Mouse (Mus musculus) hindbrain, embryonic 15.5 days (tissue): ENCODE results near the gene Gm29133. TPM values are rescaled to one million over a fixed set of nuclear protein-coding genes. Genes with fewer than 3 reads are reported as not detected.

Experiments
- ATAC-seq: fragments of 200-750 bp; cut with Nextera tagmentation; 2 replicates; pipeline ENCODE4 v1.8.0; 2017; ENCODE audit warnings: low read depth, moderate number of reproducible peaks, moderate TSS enrichment; ENCODE audit not compliant: low FRiP score
- H3K27ac ChIP-seq: fragments of 300-500 bp; sonication (generic); replicated peaks from 2 replicates; pipeline ENCODE4 v1.5.1; 2015; ENCODE audit warnings: mild to moderate bottlenecking, inconsistent platforms
- H3K27me3 ChIP-seq: fragments of 300-500 bp; sonication (generic); 2 replicates; pipeline ENCODE4 v1.6.1; 2015; ENCODE audit warnings: control low read depth, inconsistent platforms
- H3K36me3 ChIP-seq: fragments of 300-500 bp; sonication (generic); 2 replicates; pipeline ENCODE4 v1.6.1; 2015; ENCODE audit warnings: control low read depth, inconsistent platforms
- H3K4me1 ChIP-seq: fragments of 300-500 bp; sonication (generic); replicated peaks from 2 replicates; pipeline ENCODE4 v1.6.1; 2015; ENCODE audit warnings: control low read depth, inconsistent platforms
- H3K4me2 ChIP-seq: fragments of 300-500 bp; sonication (generic); 2 replicates; pipeline ENCODE4 v1.6.1; 2015; ENCODE audit warnings: moderate library complexity, mild to moderate bottlenecking, inconsistent platforms
- H3K4me3 ChIP-seq: fragments of 300-500 bp; sonication (generic); 2 replicates; pipeline ENCODE4 v1.5.1; 2015; ENCODE audit warnings: mild to moderate bottlenecking, inconsistent platforms
- H3K9ac ChIP-seq: fragments of 300-500 bp; sonication (generic); 2 replicates; pipeline ENCODE4 v1.6.1; 2015; ENCODE audit warnings: inconsistent platforms
- H3K9me3 ChIP-seq: fragments of 300-500 bp; sonication (generic); 2 replicates; pipeline ENCODE4 v1.6.1; 2016; ENCODE audit warnings: control low read depth, inconsistent platforms
- WGBS: fragments of 180-500 bp; shearing (Covaris S2); methylation state at CpG from one replicate; pipeline ENCODE4 v1.1.7; 2015; 5-methylcytosine and 5-hydroxymethylcytosine counted together
- polyA plus RNA-seq: library from polyadenylated mRNA; unstranded; fragments of >200 nt; fragmentation: Nextera tagmentation; extraction: Ambion mirVana; gene quantifications from 2 replicates; pipeline ENCODE4 v1.2.1, GENCODE M21; 2015

Gm29133 gene
- polyA plus RNA-seq = not detected in 2 replicates

DNA sequence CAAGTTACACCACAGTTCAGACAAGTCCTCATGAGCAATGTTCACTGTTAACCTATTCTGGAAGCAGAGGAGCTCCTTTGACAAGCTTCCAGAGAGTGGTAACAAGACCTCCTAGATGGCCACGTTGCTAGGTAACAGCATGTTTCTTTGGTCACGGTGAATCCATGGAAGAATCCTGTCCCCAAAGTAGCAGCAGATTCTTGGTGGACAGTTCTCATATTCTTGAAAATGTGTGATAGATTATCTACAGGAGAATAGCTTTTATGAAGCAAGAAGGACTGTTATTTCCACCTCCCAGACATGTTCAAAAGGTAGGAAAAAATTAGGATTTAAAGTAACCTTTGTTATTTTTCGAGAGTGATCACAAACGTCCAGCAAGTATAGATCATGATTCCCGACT lies at the start of gene Gm29133:
TSS of gene Gm29133 (plus strand) at position 301 of the 400 bp plus-strand sequence.
- 57% methylated on average over 5 of the region's 5 CpGs for WGBS

GRCm38 (mm10) chr3:75699088-75699487 lies 48.9 kb upstream of the Gm29133 start:
- Histone ChIP-seq H3K4me3 (no peak overlapping the region), H3K9me3 (no peaks in the 10 kb centered on the region), H3K27ac (no peak overlapping the region), H3K36me3 (no peaks in the 10 kb centered on the region), H3K4me2 (no peak overlapping the region), H3K4me1 (no peaks in the 10 kb centered on the region), H3K9ac (no peak overlapping the region), H3K27me3 (no peaks in the 10 kb centered on the region)
- ATAC-seq = no peak
- WGBS = 94% methylated on average over 3 of the region's 3 CpGs

More for the DNA sequence above, at the start of gene Gm29133:
- no peaks in the 10 kb centered on the region for H3K27me3 ChIP-seq
- H3K4me2 ChIP-seq = no peak within 1 kb of the TSS
- no peak within 1 kb of the TSS for H3K9ac ChIP-seq
- H3K36me3 ChIP-seq = no peaks in the 10 kb centered on the region
- ATAC-seq = no peak
- H3K9me3 ChIP-seq = no peaks in the 10 kb centered on the region
- H3K4me3 ChIP-seq = no peak within 1 kb of the TSS
- H3K27ac ChIP-seq = no peak within 1 kb of the TSS
- H3K4me1 ChIP-seq = no peaks in the 10 kb centered on the region

- no peak overlapping the region for H3K9ac ChIP-seq
- no peak overlapping the region for H3K27ac ChIP-seq
- no peak overlapping the region for H3K4me2 ChIP-seq
- H3K36me3 ChIP-seq = no peaks in the 10 kb centered on the region
- ATAC-seq = no peak
- no peaks in the 10 kb centered on the region for H3K27me3 ChIP-seq
- H3K4me1 ChIP-seq = no peaks in the 10 kb centered on the region
- no peak overlapping the region for H3K4me3 ChIP-seq
- H3K9me3 ChIP-seq = no peaks in the 10 kb centered on the region
- WGBS = 85% methylated on average over 3 of the region's 3 CpGs
Observed at GRCm38 (mm10) chr3:75701336-75701735, 46.7 kb upstream of the Gm29133 start.

DNA sequence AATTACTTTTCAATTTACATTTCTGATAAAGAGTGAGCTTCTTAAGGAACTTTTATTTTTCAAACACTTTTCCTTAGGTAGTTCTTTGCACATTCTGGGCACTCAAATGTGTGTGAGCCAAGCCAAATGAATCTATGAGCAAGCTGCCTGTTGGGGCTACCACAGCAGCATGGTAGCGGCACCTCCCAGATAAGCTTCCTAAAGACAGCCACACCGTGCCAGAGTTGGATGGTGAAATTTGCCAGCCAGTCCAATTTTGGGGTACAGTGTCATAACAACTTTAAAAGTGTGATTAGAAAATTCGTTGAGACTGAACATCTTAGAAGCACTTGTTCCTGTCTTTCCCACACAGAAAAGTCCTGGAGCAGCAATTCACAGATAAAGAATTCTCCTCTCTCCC lies 41.5 kb upstream of the Gm29133 start:
- ATAC-seq = no peak
- WGBS = 82% methylated on average over 3 of the region's 3 CpGs

DNA sequence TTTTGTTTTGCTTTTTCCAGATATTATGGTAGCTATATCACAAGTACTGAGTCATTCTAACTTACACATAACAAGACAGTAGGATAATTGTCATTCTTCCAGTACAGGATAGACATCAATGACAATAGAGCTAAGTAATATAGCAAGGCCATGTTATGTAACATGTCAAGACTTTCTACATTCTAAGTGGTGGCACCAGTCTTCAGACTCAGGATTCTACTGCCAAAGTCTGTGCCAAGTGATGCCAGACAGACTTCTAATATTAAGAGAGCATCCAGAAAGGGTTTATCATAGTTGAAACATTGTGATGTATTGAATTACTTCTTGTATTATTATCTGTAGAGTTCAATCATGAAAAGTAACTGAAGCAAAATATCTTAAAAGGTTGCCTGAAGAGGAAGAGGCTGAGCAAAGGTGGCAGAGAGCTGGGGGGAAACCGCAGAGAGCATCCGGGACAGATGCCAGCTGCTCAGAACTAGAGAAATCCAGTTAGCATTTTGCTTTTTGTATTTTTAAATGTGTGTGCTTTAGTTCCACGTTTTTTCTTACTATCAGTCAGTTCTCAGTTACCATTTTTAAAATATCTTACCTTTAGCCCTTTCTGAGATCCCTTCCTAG lies 34.2 kb upstream of the Gm29133 start:
- ATAC-seq = no peak
- H3K9ac ChIP-seq = no peak overlapping the region
- H3K27ac ChIP-seq = no peak overlapping the region
- H3K27me3 ChIP-seq = no peaks in the 10 kb centered on the region
- WGBS = 70% methylated on average over 3 of the region's 3 CpGs
- H3K4me2 ChIP-seq = no peak overlapping the region
- H3K4me1 ChIP-seq = no peaks in the 10 kb centered on the region
- no peak overlapping the region for H3K4me3 ChIP-seq
- no peaks in the 10 kb centered on the region for H3K9me3 ChIP-seq
- no peaks in the 10 kb centered on the region for H3K36me3 ChIP-seq

More for the DNA sequence above, 41.5 kb upstream of the Gm29133 start:
- H3K36me3 ChIP-seq = no peaks in the 10 kb centered on the region
- H3K9ac ChIP-seq = no peak overlapping the region
- no peak overlapping the region for H3K4me2 ChIP-seq
- H3K27me3 ChIP-seq = no peaks in the 10 kb centered on the region
- H3K27ac ChIP-seq = no peak overlapping the region
- H3K9me3 ChIP-seq = no peaks in the 10 kb centered on the region
- no peak overlapping the region for H3K4me3 ChIP-seq
- H3K4me1 ChIP-seq = no peaks in the 10 kb centered on the region

DNA sequence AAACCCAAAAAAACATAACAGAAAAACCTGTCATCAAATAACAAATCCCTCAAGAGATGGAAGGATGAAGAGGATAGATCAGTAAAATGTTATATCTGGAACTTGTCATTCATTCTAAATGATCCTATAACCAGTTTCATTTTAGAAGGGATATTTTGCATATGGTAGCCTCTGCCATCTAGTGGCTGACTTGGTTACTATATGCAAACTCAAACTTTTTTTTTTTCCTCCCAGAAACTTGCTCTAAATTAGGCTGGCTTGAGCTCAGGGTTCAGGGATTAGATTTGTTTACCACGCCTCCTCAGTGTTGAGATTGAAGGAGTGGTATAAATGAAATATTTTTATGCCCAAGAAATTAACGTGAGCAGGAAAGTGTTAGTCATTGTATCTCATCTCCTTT lies 27.3 kb upstream of the Gm29133 start:
- Histone ChIP-seq H3K4me3 (no peak overlapping the region), H3K4me1 (no peaks in the 10 kb centered on the region), H3K9me3 (no peaks in the 10 kb centered on the region), H3K27ac (no peak overlapping the region), H3K36me3 (no peaks in the 10 kb centered on the region), H3K27me3 (no peaks in the 10 kb centered on the region), H3K9ac (no peak overlapping the region), H3K4me2 (no peak overlapping the region)
- 27% methylated on average over 2 of the region's 2 CpGs for WGBS
- no peak for ATAC-seq

- H3K9me3 ChIP-seq = no peaks in the 10 kb centered on the region
- no peak overlapping the region for H3K27ac ChIP-seq
- no peak overlapping the region for H3K4me2 ChIP-seq
- no peak overlapping the region for H3K9ac ChIP-seq
- no peak for ATAC-seq
- H3K4me1 ChIP-seq = no peaks in the 10 kb centered on the region
- WGBS = 80% methylated on average over 3 of the region's 3 CpGs
- no peaks in the 10 kb centered on the region for H3K27me3 ChIP-seq
- no peak overlapping the region for H3K4me3 ChIP-seq
- no peaks in the 10 kb centered on the region for H3K36me3 ChIP-seq
Observed at GRCm38 (mm10) chr3:75730982-75731600, 16.9 kb upstream of the Gm29133 start.

- ATAC-seq = no peak
- H3K36me3 ChIP-seq = no peaks in the 10 kb centered on the region
Observed at GRCm38 (mm10) chr3:75743664-75744437, 4.1 kb upstream of the Gm29133 start.

DNA sequence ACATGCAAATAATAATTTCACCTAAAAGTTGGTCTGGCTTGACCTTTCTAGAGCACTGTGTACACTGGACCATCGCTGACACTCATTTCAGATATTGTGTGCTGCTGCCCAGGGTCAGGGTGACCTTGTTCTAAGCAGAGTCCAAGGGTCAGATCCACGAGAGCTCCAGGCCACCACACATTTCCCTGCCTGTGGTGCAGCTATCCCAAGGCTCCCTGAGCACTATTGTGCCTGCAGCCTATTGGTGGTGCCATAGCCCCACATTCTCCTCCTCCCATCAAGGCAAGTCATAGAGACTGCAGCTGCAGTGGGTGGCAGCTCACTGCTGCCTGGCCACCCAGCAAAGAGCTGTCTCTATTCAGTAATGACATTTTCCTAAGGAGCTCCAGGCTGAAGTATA lies 2.7 kb upstream of the Gm29133 start:
- no peaks in the 10 kb centered on the region for H3K36me3 ChIP-seq
- no peak overlapping the region for H3K27ac ChIP-seq
- no peak overlapping the region for H3K9ac ChIP-seq
- no peaks in the 10 kb centered on the region for H3K9me3 ChIP-seq
- ATAC-seq = no peak
- H3K27me3 ChIP-seq = no peaks in the 10 kb centered on the region
- no peak overlapping the region for H3K4me2 ChIP-seq
- WGBS = 56% methylated on average over 2 of the region's 2 CpGs
- no peaks in the 10 kb centered on the region for H3K4me1 ChIP-seq
- H3K4me3 ChIP-seq = no peak overlapping the region

More at GRCm38 (mm10) chr3:75743664-75744437, 4.1 kb upstream of the Gm29133 start:
- no peaks in the 10 kb centered on the region for H3K9me3 ChIP-seq
- no peaks in the 10 kb centered on the region for H3K27me3 ChIP-seq
- no peak overlapping the region for H3K4me2 ChIP-seq
- H3K4me1 ChIP-seq = no peaks in the 10 kb centered on the region
- H3K27ac ChIP-seq = no peak overlapping the region
- no peak overlapping the region for H3K4me3 ChIP-seq
- H3K9ac ChIP-seq = no peak overlapping the region
- WGBS = 82% methylated on average over 4 of the region's 4 CpGs

DNA sequence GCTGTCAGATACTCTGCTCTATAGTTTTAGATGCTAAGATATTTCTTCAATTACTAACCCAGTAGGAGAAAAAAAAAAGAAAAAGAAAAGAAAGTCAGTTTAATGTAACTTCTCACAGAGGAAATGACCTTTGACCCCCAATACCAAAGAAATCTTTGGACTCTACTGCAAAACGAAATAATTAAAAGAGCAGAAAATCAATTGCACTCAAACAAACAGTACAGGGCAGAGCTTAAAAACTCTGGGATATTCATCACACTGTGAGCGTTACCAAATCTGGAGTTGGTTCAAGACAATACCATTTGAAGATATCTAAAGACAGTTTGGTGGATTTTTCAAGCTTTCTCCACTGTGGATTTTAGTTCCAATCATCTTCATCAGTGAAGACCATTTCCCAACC lies 15.4 kb downstream of the Gm29133 start:
- 60% methylated on average over 2 of the region's 2 CpGs for whole genome bisulfite sequencing
- H3K4me1 ChIP-seq = no peaks in the 10 kb centered on the region
- no peaks in the 10 kb centered on the region for H3K36me3 ChIP-seq
- no peak overlapping the region for H3K4me3 ChIP-seq
- no peaks in the 10 kb centered on the region for H3K9me3 ChIP-seq
- ATAC-seq = no peak
- H3K4me2 ChIP-seq = no peak overlapping the region
- H3K27me3 ChIP-seq = no peaks in the 10 kb centered on the region
- H3K27ac ChIP-seq = no peak overlapping the region
- H3K9ac ChIP-seq = no peak overlapping the region

GRCm38 (mm10) chr3:75774253-75774652 lies 26.3 kb downstream of the Gm29133 start:
- Histone ChIP-seq H3K27me3 (no peaks in the 10 kb centered on the region), H3K4me2 (no peak overlapping the region), H3K4me3 (no peak overlapping the region), H3K4me1 (no peaks in the 10 kb centered on the region), H3K36me3 (no peaks in the 10 kb centered on the region), H3K27ac (no peak overlapping the region), H3K9ac (no peak overlapping the region), H3K9me3 (no peaks in the 10 kb centered on the region)
- ATAC-seq = no peak
- 87% methylated on average over 2 of the region's 2 CpGs for WGBS

DNA sequence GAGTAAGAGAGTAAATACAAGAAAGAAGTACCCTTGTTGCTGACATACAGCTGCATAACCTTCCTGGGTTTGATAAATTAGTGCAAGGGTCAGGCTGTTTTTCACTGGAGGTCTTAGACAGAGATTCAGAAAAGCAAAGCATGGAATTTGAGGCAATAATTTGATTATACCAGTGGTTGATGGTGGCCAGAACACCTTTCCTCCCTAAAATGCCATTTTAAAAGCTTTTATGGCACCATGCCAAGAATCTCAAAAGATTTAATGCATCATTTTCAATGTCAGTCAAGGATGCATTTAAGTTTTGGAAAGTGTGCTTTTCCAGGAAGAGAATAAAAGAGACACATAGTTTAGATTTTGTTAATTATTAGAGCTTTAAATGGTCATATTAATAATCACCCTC lies 60.0 kb downstream of the Gm29133 start:
- no peaks in the 10 kb centered on the region for H3K4me1 ChIP-seq
- H3K27ac ChIP-seq = no peak overlapping the region
- no peaks in the 10 kb centered on the region for H3K9me3 ChIP-seq
- H3K9ac ChIP-seq = no peak overlapping the region
- no peak overlapping the region for H3K4me2 ChIP-seq
- no peaks in the 10 kb centered on the region for H3K27me3 ChIP-seq
- H3K4me3 ChIP-seq = no peak overlapping the region
- no peaks in the 10 kb centered on the region for H3K36me3 ChIP-seq
- no peak for ATAC-seq
